Comparison of ENCODE assay signal across 23 mouse cellular contexts in genomic region chr1:182775576-182775975, GRCm38 (mm10). TPM values are rescaled to one million over a fixed set of nuclear protein-coding genes. Genes with fewer than 3 reads are reported as not detected.
"Had no signal": no experiment of that assay in that cellular context is flagged by ENCODE, and none has a peak within 500 bp of the region (broad histone marks: within the 10 kb centered on the region; RNA-seq: fewer than 3 reads in every experiment).

No protein-coding gene starts in this region.

- DNase-seq: retina, postnatal 1 day; right cerebral cortex, adult 18-20 months; right cerebral cortex, postnatal 14 days; right cerebral cortex, postnatal 25 days; right cerebral cortex, postnatal 4 days; spleen, adult 18-20 months; thymus, adult 18-20 months; thymus, adult 2 months; thymus, postnatal 14 days; thymus, postnatal 25 days; thymus, postnatal 36 days; thymus, postnatal 4 days had no signal

- H3K9me3 ChIP-seq: neural tube, embryonic 15.5 days; stomach, embryonic 15.5 days had no signal

- H3K4me2 ChIP-seq: neural tube, embryonic 15.5 days; stomach, embryonic 15.5 days had no signal

- H3K27me3 ChIP-seq: neural tube, embryonic 15.5 days; stomach, embryonic 15.5 days had no signal

- H3K9ac ChIP-seq: neural tube, embryonic 15.5 days; stomach, embryonic 15.5 days had no signal

- H3K27ac ChIP-seq: neural tube, embryonic 15.5 days; stomach, embryonic 15.5 days; stomach, postnatal 0 days had no signal

- H3K4me3 ChIP-seq: neural tube, embryonic 15.5 days; stomach, embryonic 15.5 days had no signal

- H3K36me3 ChIP-seq: stomach, embryonic 15.5 days had no signal

RNA-seq across cellular contexts. Expression of gene Susd4, which starts 11.9 kb away (rescaled TPM):
- total RNA-seq: neutrophil, adult 5-6 weeks had no signal

RNA-seq across cellular contexts. Expression of gene Ccdc185, which starts 26.6 kb away (rescaled TPM):
- total RNA-seq: neutrophil, adult 5-6 weeks had no signal
- polyA plus RNA-seq: neural tube, embryonic 14.5 days; neural tube, embryonic 15.5 days; small intestine, adult 2 months; spleen, adult 2 months; stomach, embryonic 14.5 days; stomach, embryonic 15.5 days; stomach, embryonic 16.5 days; stomach, postnatal 0 days; thymus, adult 2 months; thymus, postnatal 0 days; urinary bladder, adult 2 months had no signal
